ENCODE assay signal across 19 mouse cellular contexts in the genomic region with DNA sequence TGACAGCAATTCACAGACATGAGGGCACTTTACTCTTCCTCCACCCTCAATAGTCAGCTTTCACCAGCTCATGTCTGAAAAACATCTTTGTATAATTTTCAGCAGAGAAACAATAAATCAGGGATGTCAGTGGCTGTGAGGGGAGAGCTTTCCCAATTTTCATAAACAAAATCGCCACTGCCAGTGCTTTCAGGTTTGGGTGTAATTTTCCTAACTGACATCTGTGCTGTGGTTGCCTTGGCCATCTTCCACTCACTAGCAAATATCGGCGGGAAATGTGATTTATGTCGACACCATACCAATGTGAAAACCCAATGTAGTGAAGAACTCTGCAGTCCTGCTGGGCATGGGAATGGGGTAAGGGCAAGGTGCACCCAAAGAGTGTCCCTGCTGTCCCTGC.
"Had no signal": no experiment of that assay in that cellular context is flagged by ENCODE, and none has a peak within 500 bp of the region (broad histone marks: within the 10 kb centered on the region; RNA-seq: fewer than 3 reads in every experiment).

No protein-coding gene starts in this region.

- ATAC-seq: liver, postnatal 0 days had no signal

- H3K4me3 ChIP-seq: kidney, embryonic 15.5 days; limb, embryonic 12.5 days; limb, embryonic 15.5 days; neural tube, embryonic 12.5 days; stomach, embryonic 15.5 days had no signal

- H3K9ac ChIP-seq: kidney, embryonic 15.5 days; limb, embryonic 12.5 days; limb, embryonic 15.5 days; liver, embryonic 14.5 days; liver, postnatal 0 days; neural tube, embryonic 12.5 days; stomach, embryonic 15.5 days had no signal

- H3K4me1 ChIP-seq: kidney, embryonic 15.5 days; limb, embryonic 12.5 days; limb, embryonic 15.5 days; neural tube, embryonic 12.5 days; stomach, embryonic 15.5 days had no signal

- DNase-seq: kidney, adult 8-10 months; kidney, postnatal 10 days; left cerebral cortex, postnatal 4 days; liver, postnatal 0 days; lung, postnatal 14 days; lung, postnatal 4 days; midbrain, embryonic 14.5 days; retina, postnatal 1 day; right cerebral cortex, postnatal 25 days; spleen, adult 18-20 months; thymus, postnatal 25 days had no signal

- H3K27ac ChIP-seq: kidney, embryonic 15.5 days; limb, embryonic 12.5 days; limb, embryonic 15.5 days; liver, embryonic 14.5 days; neural tube, embryonic 12.5 days; stomach, embryonic 15.5 days had no signal

- H3K4me2 ChIP-seq: kidney, embryonic 15.5 days; limb, embryonic 12.5 days; limb, embryonic 15.5 days; liver, embryonic 11.5 days; midbrain, embryonic 11.5 days; neural tube, embryonic 12.5 days; stomach, embryonic 15.5 days had no signal

- H3K27me3 ChIP-seq: kidney, embryonic 15.5 days; limb, embryonic 12.5 days; limb, embryonic 15.5 days; neural tube, embryonic 12.5 days; stomach, embryonic 15.5 days had no signal

- H3K36me3 ChIP-seq: kidney, embryonic 15.5 days; limb, embryonic 12.5 days; limb, embryonic 15.5 days; neural tube, embryonic 12.5 days; stomach, embryonic 15.5 days had no signal

- H3K9me3 ChIP-seq: kidney, embryonic 15.5 days; limb, embryonic 12.5 days; limb, embryonic 15.5 days; neural tube, embryonic 12.5 days; stomach, embryonic 15.5 days had no signal
